Mouse (Mus musculus) adrenal gland, adult 18-20 months (tissue): ENCODE results near the gene Med24. TPM values are rescaled to one million over a fixed set of nuclear protein-coding genes. Genes with fewer than 3 reads are reported as not detected.
"Not testable (repeated sequence)": the region's sequence is repeated elsewhere in the genome, so short reads cannot be mapped to it uniquely, and the experiment has no call there.

Experiments
- DNase-seq, 2 experiments: peaks; one replicate each; pipeline ENCODE4 v3.0.0; 2021 to 2022; ENCODE audit warnings: low spot score in 2 of 2
- total RNA-seq, 2 experiments: library from RNA; stranded (reverse); gene quantifications; 1 replicate in 1 of 2; 2 replicates in 1 of 2; pipeline ENCODE4 v1.2.3; 2021

Gene Med24
- total RNA-seq, 2 experiments from 2014 or later, result 46.1 to 49.2 TPM

- DNase-seq, result no peak
Observed at GRCm38 (mm10) chr11:98723098-98723497, 6.1 kb downstream of the Med24 start.

DNA sequence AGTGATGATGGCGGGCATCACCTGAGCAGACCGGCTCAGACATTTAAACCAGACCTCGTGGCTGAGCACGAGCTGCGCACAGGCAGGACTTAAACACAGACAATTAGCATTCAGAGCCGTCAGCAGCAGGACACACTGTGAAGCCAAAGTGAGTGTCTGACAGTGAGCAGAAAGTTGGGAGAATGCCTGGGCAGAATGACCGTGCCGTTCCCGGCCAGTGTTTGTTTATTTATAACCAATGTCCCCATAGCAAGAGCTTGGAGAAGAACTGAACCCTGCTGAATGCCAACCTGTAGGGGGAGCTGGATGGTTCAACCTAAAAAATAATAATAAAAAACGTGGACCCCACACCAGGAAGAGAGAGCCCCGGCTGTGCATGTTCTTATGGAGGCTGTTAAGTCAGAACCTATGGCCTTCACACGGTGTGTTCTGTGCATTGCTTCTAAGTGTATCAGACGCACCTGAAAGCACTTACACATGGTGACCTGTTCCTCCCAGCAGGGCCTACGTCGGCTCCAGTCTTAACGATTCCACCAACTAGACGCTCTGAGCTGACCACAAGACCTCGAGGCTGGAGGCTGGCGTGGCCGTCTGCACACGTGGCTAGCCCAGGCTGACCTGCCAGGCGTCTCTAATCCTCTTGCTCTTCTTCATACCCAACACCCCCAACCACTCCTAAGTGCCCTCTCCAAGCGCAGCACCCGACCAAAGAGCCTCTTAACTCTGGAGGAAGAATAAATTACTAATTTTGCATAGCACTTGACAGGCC is 7.6 kb downstream of the Med24 start:
- DNase-seq, result no peak

DNA sequence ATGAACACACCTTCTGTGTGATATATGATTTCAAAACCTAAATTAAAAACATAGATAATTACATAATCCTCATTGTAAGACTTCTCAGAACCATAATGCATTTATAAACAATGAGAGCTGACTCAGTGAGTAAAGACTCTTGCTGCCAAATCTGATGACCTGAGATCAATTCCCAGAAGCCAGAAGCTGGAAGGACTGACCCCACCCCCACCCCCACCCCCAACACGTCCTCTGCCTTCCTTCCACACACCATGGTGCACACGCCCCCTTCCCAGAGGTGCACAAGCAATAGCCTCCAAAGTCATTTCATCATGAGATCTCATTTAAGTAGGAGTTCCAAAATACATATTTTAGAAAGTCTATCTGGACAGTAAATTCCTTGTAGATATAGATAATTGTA is 8.5 kb downstream of the Med24 start:
- DNase-seq, result no peak

DNA sequence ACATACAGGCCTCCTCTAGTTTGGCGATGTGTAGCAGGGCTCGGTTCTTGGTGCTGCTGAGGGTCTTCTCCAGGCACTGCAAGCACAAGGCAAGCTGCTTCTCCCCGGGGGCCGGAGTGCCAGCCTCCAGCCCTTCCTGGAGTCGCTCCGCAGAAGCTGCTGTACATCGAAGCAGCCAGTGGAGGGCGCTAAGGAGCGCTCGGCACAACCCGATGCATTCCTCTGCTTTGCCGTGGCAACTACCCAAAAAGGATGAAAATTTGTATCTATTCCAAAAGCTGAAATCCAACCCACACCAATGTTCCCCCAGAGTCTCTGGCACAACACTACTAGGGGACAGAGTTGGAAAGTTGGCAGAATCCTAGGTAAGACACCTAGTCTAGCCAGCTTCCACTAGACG is 11.3 kb downstream of the Med24 start:
- DNase-seq, result peak; percentile 69 to 75

- DNase-seq, result no peak
Observed at GRCm38 (mm10) chr11:98715946-98716345, 13.3 kb downstream of the Med24 start.

DNA sequence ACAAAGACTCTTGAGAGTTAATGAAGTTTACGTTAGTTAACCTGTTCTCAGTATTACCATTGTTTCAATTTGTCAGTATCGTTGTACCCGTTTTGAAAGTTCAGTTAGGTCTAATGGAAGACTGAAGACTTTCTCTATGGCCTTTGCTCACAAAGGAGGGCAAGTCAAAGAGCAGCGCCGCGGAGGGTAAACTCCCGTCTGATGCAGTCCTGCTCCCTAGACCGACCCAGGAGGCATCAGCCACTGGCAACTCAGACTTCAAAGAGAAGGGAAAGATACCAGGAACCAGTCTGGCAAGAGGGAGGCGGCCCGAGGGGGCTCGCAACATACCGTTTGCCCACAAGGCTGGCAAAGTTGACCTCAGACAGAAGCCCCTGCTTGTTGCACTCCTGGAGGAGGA is 15.5 kb downstream of the Med24 start:
- DNase-seq, result no peak

- DNase-seq, result not testable (repeated sequence)
Observed at GRCm38 (mm10) chr11:98712009-98712408, 17.2 kb downstream of the Med24 start.

DNA sequence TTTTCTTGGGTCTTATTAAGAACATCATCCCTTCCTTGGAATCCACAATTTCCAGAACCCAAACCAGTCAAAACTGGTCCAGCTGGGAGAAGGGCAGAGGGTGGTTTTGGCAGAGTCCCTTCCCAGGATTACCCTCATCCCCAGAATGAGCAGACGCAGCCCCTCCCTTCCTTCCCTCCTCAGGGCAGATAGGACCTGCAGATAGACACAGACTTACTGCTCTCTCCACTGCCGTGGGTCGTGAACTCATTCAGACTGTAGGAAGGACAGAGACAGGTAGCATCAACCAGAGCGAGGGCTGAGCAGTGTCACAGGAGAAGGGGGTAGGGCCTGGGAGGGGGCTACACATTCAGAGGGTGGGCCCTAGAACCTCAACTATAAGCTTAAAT is 18.2 kb downstream of the Med24 start:
- DNase-seq, result no peak

- DNase-seq, result peak; percentile 76 to 86
Observed at GRCm38 (mm10) chr11:98710416-98711045, 18.7 kb downstream of the Med24 start.

DNA sequence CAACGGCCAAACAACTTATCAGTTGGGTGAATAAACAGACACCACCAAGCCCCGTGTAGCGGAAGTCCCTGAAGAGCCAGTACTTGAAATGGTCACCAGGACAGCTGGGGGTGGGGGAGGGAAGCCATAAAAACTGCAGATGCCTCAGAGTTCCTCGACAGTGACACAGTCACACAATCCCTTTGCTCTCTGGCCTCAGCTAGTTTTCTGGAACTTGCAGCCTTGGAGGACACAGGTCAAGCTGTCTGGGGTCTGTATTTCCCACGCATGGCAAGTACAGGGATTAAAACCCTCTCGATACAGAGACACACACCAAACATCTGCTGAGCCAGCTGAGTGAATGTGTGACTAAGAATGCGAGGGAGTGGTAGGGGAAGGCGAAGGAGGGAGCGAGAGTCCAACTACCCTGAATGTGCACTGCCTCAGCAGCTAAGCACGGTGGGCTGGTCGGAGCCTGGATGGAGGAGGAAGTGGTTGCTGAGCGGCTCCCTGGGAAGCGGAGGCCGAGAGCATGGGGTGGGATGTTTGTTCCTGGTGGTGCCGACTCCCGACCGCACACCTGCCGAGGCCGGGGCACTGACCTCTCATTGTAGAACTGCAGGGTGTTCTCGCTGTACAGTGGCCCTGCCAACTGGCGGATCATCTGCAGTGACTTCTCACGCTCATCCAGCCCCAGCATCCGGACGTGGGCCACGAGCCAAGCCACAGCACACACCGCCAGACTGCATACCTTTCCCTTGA is 20.1 kb downstream of the Med24 start:
- DNase-seq, result no peak

DNA sequence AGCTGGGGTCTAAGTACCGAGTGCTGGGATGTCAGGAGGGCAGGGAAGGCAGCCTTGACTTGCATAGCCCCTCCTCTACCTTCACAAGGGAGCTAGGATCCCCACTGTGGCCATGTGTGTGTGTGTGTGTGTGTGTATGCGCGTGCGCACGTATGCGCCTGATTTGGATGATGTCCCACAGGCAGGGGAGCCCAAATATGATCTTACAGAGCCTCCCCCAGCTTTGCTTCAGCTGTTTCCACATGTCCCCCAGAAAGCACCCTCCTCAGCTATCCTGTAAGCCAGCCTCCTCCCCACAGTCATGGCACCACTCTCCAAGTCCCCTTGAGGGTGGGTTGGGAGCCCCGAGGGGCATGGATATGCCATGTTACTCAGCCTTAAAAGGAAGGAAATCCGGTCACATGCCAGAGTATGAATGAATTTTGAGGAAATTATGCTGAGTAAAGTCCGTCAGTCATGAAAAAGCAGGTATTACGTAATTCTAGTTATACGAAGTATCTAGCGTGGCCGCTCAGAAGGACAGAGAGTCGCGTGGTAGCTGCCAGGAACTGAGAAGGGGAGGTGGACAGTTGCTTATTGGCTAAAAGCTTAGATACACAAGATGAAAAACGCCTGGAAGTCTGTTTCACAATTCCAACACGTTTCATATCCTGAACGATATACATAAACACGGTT is 20.8 kb downstream of the Med24 start:
- DNase-seq, result no peak

- DNase-seq, result no peak
Observed at GRCm38 (mm10) chr11:98707401-98708281, 21.6 kb downstream of the Med24 start.

GRCm38 (mm10) chr11:98705021-98705420 is 24.2 kb downstream of the Med24 start:
- DNase-seq, result no peak

GRCm38 (mm10) chr11:98702323-98702722 is 26.9 kb downstream of the Med24 start:
- no peak for DNase-seq

DNA sequence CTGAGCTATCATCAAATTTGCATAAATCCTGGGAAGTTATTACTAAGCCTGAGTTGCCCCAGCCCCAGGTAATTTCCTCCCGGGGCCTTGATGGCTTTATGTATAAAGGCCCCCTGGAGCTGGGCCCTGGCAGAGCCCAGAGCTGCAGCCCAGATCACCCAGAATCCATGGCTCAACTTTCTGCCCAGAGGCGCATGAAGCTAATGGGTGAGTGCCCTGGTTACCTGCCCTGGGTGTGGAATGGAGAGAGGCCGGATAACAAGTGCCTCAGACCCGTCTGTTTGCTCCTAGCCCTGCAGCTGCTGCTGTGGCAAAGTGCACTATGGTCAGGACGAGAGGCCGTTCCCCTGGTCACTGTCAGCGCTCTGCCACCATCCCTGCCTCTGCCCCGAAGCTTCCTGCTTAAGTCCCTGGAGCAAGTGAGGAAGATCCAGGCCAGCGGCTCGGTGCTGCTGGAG is 28.0 kb downstream of the Med24 start, which contains the start of gene Csf3:
Gene Csf3 (plus strand): TSS at position 51 of the 458 bp plus-strand sequence.
- no peak for DNase-seq

- peak; percentile 77 to 84 for DNase-seq
Observed at GRCm38 (mm10) chr11:98699911-98700310, 29.3 kb downstream of the Med24 start.

DNA sequence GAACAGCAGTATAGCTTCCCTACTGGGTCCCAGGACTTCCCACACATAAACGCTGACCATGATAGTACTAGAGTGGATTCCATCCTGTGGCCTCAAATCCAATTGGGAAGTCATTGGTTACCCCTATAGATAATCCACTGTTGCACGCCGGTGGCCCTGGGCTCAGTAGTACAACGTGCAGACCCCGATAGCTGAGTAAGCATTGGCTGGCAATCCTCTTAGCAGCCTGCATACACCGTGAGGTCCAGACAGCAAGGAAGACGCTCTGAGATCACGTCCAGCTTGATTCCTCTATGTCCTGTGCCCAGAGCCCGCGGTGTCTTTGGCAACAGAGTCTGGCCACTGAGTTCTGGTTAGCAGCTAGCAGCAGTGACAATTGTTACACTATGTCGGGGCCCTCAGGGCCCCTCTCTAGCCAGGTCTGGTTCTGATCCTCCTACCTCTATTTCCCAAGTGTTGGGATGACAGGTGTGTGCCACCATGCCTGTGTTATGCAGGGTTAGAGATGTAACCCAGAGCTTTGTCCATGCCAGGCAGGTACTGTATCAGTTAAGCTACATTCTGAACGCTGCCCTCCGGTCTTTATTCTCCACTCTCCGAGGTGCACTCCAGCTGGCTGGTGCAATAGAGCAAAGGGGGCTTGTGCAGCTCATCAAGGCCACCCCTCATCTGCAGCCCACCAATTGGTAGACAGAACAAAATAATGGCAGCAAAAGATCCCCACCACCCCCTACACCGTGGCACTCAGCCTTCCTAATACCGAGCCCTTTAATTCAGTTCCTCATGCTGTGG is 30.2 kb downstream of the Med24 start:
- no peak for DNase-seq

- no peak for DNase-seq
Observed at GRCm38 (mm10) chr11:98697225-98697624, 32.0 kb downstream of the Med24 start.

- DNase-seq, result no peak
Observed at GRCm38 (mm10) chr11:98696454-98697216, 32.6 kb downstream of the Med24 start.
